Mouse (Mus musculus) fat pad, adult 2 months (tissue): ENCODE data around the gene Togaram2.
A peak's percentile ranks its signal among the peaks of the same experiment; 100 is the strongest.

Source experiments
- DNase-seq: peaks from one replicate; pipeline ENCODE4 v3.0.0-alpha.2; 2011; ENCODE audit warnings: low read depth, low spot score; ENCODE audit errors: extremely low read depth

Togaram2 gene

DNA sequence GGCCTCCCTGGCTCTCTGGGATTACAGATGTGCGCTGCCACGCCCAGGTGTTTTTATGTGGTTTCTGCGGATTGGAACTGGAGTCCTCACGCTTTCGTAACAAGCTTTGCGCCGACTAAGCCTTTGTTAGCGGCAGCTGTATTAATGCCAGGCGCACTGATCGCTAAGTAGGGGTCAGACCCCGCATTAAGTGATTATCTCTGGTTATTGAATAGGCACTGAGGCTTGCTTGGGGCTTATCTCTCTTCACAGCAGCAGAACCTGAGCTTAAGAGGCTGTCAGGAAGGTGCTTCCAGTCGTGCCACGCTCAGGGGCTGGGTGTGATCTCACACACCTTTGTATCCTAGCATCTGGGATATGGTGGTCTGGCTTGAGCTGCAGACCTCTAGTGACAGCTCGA lies 8.6 kb downstream of the Togaram2 start:
- no peak for DNase-seq

DNA sequence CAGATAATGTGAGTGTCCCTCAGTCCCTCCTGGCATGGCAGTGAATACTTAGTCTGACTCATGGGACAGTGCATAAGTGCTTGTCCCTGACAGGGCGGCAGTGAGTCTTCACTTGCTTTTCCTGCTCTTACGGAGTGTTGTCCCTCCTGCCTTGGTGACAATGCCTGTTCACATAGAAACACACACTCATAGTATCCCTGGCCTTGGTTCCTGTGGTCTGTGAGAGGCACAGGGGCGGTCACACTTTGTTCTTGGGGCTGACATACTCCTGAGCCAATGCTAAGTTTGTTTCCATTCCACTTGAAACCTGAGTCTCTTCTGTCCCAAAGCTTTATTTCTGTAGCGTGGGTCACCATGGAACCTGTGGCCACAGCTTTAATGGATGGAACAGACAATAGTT lies 9.3 kb downstream of the Togaram2 start:
- DNase-seq = no peak

DNA sequence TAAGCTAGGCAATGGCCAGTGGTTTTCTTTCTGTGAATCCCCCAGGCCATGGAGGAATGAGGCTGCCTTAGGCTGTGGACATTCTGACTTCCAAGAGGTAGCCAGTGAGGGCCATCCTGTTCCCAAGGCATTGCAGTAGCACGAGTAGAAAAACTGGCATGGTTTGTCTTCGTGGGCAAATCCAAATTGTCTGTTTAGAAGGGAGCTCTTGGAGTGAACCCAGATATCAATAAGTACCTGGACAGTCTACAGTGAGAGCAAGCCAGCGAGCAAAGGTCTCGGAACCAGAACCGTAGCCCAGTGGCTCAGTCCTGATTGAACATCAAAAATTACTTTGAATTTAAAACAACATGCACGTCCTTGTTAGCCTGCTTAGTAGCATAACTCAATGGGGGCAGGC lies 10.2 kb downstream of the Togaram2 start:
- DNase-seq = no peak

DNA sequence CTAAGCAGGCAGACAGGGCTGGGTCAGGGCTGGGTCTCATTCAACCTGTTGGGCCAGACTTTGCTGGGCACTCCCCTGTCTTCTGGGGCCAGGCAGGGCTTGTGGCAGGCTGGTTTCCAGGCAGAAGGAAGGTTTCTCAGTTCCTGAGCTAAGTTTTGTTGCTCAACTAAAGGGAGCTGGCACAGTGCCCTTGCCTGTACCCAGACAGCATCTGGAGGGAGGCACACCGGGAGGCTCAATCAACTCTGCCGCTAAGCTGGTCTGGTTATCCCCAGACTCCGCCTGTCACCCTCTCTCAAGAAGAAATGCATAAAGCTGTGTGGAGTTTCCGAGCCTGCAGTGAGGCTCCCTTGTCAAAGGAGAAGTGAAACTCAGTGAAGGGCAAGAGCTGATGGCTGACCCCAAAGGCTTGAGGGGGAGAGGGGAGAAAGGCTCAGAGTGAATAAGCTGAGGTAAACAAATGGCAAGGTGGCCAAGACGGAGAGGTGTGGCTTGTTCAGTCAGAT lies 11.1 kb downstream of the Togaram2 start:
- no peak for DNase-seq

DNA sequence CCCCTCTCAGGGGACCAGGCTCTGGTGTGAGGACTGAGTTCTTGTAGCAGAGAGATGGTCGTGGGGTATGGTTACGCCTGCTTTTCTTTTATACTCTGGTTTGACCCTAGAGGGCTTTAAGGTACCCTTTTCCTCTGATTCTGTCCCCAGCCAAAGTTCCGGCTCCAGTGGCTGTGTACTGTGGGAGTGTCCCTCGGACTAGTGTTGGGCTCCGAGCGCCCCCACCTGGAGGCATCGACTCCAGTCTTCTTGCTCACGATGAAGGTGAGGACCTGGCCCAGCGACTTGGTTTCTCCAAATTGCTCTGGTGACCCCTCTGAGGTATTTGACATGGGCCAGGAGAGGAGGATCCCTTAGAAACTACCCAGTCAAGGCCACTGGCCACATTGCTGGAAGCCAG lies 14.4 kb downstream of the Togaram2 start:
- DNase-seq = no peak

DNA sequence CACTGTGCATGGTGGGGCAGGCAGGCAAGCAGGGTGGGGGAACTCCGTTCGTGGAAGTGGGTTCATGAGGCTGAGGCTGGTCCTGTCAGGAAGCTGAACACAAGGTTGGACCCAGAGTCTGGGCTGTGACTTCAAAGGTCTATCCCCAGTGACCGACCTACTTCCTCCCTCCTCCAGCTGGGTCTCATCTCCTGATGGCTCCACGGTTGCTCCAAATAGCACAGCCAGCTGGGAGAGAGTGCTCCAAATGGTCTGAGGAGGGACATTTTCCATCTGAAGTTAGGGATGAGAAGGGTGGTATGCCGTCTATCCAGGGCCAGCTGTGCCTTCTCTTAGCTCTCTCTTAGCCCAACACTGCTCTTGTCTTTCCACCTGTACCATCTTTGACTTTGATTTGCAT lies 16.8 kb downstream of the Togaram2 start:
- DNase-seq = no peak

DNA sequence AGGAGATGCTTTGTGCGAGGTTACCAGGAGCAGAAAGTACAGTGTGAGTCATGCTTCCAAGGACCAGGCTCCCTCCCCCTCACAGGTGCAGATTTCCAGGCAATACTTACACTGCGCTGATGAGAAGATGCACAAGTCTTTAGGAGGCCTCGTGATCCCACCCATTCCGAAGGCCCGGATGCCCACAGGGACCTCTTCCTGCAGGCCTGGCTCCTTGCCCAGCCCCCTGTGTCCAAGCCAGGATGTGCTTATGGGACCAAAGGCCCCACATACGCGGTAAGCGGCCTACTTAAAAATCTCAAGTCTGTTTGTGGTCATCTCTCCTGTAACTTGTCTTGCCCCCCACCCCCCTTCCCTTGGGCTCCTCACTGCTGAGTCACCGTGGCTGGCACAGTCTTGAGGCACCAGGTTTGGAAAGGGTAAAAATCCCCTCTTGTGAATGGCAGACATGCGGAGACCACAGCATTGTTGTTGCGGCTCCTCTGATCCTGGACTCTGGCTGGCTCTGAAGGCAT lies 18.4 kb downstream of the Togaram2 start:
- no peak for DNase-seq

DNA sequence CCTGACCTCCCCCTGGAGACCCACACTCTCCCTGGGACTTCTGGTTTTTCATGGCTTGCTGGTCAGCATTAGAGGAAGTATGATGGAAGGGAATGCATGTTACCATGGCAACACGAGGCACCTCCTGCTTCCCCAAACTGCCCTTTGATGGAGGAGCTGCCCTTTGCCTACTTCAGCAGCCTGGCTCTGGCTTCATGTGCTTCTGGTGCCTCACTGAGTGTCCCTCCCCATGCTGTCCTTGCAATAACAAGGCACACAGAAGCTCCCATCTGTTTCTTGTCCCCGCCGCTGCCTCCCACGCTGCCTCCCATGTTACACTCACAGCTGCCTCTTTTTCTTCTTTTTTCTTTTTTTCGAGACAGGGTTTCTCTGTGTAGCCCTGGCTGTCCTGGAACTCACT lies 20.3 kb downstream of the Togaram2 start:
- no peak for DNase-seq

DNA sequence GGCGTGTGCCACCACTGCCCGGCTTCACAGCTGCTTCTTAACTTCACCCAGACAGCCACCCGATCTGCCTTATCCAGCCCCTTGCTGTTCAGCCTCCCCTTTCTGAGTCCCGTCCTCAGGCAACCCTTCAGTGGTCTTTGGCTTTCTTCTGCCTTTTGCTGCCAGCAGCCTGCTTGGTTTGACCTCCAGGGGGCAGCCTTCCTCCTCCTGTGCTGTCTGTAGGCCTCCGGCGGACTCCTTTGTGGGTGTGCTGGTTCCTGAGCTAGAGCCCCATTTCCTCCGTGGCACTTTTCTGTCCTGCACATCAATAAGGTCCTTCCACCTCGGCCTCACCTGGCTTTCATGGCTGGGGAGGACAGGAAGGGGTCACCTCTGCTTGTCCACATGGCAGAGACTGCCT lies 20.7 kb downstream of the Togaram2 start:
- DNase-seq = no peak

DNA sequence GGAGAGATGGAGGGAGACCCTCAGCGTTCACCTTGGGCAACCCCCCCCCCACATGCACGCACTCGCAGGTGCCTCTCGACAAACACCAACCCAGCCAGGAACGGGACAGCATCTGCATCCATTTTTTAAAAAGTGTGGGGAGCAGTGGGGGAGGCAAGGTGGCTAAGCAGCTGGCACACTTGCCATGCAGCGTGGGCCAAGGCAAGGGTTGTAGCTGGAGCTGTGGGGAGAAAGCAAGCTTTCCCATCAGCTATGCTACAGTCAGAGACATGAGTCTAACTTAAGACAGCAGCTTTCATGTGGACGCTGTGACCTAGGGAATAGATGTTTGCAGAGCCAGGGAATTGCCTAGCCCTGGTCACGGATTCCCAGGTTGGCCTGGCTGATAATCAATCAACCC lies 22.1 kb downstream of the Togaram2 start:
- DNase-seq = no peak

DNA sequence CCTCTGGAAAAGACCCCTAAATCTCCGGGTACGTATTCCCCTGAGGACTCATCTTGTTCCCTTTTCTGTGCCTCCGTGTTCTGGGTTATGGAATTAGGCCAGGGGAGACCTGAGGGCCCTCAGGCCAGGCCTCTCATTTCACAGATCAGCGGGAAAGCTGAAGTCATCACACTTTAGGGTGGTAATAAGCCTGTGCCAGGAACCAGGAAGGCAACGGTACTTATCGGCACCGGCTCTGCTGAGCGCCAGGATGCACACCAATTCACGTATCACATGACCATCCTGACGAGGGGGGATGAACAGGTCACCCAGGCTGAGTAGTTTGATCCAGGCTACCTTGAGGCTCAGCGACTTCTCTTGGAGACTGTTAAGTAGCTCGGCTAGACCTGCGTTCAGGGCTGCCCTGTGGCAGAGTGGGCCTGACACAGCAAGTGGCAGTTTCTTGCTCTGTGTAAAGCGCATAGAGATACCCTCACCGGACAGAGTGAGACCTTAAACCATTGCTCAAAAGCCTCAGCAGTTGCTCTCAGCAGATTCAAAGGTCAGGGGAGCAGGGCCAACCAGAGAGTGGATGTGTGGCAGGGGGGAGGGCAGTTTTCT lies 22.8 kb downstream of the Togaram2 start:
- DNase-seq = no peak

DNA sequence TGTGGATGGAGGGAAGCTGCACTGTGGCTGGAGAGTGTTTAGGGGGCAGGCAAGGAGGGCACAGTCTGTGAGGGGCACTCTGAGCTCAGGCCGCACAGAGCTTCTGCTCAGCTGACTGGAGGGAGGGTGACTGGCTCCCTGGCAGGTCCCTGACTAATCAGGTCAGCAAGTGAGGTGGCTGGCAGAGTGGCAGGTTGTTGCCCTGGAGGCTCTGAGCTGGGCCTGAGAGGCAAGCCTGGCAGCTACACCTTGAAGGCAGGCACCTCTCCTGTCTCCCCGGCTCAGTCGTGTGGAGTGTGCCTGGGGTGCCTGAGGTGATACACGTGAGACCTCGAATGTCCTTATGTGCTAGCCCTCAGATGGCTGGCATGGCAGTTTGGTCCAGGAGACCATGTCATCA lies 23.3 kb downstream of the Togaram2 start:
- no peak for DNase-seq

DNA sequence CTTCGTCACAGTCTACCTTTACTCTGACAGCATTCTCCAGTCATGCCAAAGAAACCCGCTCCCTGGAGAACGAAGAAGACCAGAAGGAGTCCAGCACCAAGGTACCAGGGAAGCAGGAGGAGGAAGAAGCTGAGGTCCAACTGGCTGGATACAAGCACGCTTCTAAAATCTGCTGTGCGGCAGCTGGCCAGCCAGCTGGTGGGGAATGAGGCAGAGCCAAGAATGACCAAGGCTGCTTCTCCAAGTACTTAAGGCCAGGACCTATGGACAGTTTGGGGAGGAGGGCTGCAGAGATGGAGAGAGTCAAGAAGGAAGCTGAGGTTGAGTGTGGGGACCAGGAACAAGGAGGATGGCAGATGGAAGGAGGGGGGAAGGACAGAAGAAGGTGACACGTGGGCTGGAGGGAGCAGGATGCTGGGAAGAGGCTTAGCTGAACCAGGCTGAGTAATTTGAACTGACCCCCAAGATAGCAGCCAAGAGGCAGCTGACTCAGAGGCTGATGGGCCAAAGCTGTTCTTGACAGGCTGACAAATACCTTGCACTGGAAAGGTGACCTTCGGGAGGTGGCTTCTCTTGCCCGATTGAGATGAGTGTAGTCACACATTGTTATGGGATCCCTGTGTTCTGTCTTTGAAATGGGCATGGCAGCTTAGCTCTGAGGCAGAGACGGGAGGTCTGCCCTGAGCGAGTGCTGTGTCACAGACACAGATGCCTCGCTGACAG lies 25.0 kb downstream of the Togaram2 start:
- no peak for DNase-seq

DNA sequence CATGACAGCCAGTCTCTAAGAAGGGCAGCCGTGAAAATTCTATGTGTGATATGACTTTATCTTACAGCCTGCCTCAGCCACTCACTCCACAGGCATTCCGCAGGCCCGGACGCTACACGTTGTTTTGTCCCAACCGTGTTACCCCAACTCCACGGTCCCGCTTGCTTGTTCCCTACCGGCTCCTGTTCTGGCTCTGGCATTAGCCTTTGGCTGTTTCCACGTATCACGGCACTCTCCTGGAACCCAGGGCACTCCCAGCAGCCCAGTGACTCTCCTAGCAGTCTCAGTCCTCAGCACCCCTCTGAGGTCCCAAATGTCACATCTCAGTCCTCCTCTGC lies 25.5 kb downstream of the Togaram2 start:
- DNase-seq = no peak

DNA sequence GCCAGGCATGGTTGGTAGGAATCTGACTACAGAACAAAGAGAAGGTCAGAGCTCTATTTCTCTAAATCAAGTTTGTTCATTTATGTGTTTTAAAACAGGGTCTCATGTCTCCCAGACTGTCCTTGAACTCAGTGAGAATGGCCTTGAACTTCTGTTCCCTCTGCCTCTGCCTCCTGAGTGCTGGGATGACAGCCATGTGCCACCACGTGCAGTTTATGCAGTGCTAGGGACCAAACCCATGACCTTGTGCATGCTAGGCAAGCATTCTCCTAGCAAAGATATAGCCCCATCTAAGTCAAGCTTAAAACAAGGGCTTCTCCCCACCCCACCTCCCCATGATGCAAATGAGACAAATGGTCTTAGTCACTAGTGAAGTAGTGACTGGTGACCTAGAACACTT lies 32.1 kb downstream of the Togaram2 start:
- DNase-seq = no peak

DNA sequence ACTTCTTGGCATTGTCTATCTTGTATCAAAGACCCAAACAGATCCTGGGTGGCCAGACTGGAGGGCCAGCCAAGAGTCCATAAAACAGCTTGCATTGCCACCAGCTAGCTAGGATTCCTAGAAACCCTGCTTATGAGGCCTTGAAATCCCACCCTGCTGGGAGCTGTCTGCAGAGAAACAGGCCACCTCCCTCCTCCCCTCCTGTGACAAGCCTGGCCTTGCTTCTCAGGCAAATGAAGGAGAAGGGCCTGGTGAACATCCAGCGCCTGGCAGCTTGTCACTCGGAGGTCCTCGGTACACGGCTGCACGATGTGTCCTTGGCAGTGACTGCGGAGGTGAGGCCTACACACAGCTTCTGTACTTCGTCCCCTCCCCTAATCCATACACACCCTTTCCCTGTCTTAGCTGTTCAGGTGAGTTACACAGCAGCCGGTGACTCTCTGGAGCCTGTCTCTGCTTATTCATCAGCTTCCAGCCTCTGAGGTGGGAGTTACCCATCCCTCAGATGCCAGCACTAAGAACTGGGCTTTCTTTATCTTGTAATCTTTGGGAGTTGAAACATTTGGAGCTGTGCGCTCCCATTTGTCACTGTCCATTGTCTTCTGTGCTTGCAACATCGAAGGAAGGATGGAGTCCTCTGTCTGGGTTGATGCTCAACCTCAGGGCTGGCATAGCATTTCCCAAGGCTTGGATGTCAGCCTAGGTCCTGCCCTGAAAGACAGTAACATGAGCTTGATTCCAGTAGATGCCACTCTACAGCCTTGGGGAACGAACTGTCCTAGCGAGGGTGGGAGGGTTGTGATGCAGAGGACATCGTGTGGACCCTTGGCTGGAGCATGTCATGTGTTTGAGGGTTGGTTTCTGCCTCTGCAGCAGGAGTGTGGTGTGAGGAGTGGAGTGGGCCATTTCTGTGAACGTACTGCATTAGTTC lies 32.8 kb downstream of the Togaram2 start:
- DNase-seq = peak; percentile 93

DNA sequence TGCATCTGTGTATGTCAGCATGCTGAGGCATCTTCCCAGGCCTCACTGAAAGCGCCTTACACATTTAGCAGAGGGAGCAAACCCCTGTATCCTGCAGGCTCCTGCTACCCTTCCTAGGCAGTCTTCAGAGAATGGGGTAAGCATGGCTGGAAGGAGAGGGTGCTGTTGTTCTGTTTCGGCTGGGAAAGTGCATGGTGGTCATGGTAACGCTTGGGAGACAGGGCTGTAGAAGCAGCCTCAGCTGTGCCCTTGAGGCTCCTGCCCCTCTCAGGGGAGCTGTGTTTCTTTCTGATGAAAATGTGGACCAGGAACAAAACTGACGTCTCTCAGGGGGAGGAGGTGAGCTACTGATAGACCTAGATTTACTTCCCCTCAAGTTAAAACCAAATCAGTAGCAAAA lies 34.7 kb downstream of the Togaram2 start:
- no peak for DNase-seq

DNA sequence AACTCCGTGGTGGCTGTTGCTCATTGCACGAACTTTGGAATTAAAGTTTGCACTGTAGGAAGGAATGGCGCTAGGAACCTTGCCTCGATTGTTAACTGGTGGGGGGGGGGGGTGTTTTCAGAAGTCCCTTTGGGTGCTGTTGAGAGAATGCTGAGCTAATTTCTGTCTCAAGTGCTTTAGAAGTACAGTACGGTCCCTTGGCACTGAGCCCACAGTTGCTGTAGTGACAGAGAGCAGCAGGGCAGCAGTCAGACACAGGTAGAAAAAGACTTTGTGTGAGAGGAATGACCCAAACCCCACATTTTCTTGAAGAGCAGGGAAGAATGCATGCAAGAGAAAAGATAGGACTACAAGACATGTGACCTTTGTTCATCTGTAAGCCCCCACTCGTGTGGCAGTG lies 39.2 kb downstream of the Togaram2 start:
- no peak for DNase-seq

DNA sequence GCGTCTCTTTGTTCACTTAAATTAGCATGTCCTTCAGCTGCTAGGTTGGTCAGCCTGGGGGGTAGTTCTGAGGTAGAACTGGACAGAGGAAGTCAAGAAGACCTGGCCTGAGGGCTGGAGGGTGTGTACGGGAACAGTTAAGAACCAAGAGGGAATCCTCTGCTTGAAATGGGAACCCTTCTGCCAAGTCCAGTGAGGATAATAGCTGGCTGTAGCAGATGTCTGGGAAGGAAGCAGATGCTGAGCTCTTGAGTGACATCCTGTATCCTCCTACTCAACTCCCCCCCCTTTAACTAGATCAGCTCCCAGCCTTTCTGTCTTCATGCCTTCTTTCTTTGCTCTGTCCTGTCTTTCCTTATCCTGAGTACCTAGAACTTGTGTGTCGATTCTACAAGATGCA lies 42.0 kb downstream of the Togaram2 start:
- DNase-seq = no peak

DNA sequence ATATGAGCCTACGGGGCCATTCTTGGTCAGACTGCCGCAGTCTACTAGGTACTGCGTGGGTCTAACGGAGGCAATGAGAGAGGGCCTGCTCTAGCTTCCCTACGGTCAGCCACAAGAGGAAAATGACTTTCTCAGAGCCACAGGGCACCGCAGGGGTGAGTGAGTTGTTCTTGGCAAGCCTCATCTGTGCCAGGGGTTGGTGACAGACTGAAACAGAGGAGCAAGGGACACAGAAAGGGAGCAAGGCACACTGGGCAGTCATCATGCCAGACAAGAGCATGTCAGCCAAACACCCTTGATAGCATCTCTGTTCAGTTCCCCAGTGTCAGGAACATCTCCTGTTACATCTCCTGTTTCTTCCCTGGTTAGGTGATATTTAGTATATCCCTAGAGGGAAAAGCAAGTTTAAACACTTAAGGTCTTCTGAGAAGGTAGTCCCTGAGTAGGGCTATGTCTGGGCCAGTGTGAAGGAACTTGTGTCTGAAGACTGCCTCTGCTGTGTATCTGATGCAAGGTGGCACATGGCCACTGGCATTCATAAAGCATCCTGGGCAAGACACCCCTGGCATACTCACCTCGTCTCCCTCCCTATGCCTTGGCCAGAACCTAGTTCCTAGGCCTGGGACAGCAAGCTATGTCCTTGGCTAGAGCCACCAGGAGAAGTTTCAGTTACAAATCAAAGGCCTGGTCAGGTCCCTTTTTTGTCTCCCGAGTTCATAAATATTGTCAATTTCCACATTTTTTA lies 45.0 kb downstream of the Togaram2 start:
- peak; percentile 55 for DNase-seq

DNA sequence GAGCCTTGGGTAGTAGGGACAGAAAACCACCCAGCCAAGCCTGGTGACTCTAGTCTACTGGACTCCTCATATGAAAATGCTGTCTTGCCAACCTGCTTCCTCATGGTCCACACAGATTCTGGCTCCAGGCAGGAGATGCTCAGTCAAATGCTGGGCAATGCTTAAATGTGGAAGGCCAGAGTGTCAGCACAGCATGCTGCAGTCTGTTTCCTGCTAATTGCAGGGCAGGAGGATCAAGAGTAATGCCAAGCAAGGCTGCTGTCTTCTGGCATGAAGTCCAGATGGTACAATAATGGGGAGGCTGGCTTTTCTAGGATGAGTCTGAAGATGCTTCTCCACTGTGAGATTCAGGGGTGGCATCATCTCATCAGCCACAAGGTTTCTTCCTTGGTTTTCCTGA lies 47.4 kb downstream of the Togaram2 start:
- no peak for DNase-seq
